ENCODE assay signal across 13 mouse cellular contexts in genomic region chr11:89105823-89106222, GRCm38 (mm10). TPM values are rescaled to one million over a fixed set of nuclear protein-coding genes. Genes with fewer than 3 reads are reported as not detected.
DNase-seq lines count a peak whose midpoint lies in the region; TF ChIP-seq lines count a peak whose summit lies in the region.
"Had no signal": no experiment of that assay in that cellular context is flagged by ENCODE, and none has a peak within 500 bp of the region (broad histone marks: within the 10 kb centered on the region; RNA-seq: fewer than 3 reads in every experiment).

No protein-coding gene starts in this region.

- intact Hi-C loops in heart, adult 2 months (cut with DNase I) = no loop called here
- intact Hi-C loops in heart, postnatal 25 days (cut with DNase I) = no loop called here
- intact Hi-C loops in heart, postnatal 14 days (cut with DNase I) = no loop called here

- peak; percentile 17; the same call in 1 of the 2 replicates for TF ChIP-seq CTCF in heart, adult 2 months (IDR thresholded peaks at IDR 0.05)

- H3K27ac ChIP-seq in heart, adult 2 months = no peak overlapping the region
- H3K27ac ChIP-seq: heart, embryonic 13.5 days; macrophage had no signal

- H3K4me3 ChIP-seq in heart, adult 2 months = no peak overlapping the region
- H3K4me3 ChIP-seq: heart, embryonic 13.5 days had no signal

- DNase-seq in heart, adult 2 months = no peak
- no peak for DNase-seq in heart, postnatal 25 days (ENCODE audit: low spot score)
- peak; percentile 39 to 57 for DNase-seq in spleen, postnatal 36 days (ENCODE audit: low spot score in 2 of 2)
- DNase-seq in spleen, adult 12 weeks (ENCODE audit: low spot score) = no peak
- DNase-seq in c-Kit-positive CD71-positive TER-119-positive erythroid progenitor cells, embryonic 14.5 days (ENCODE audit: low spot score) = peak; percentile 28
- peak; percentile 53 for DNase-seq in testis, postnatal 10 days (ENCODE audit: low spot score)
- no peak for DNase-seq in heart, postnatal 14 days
- no peak for DNase-seq in heart, adult 9 months (ENCODE audit: low spot score in 2 of 2)
- DNase-seq: kidney, postnatal 36 days had no signal

- 83% methylated on average over 11 of the region's 11 CpGs for WGBS in heart, adult 2 months

- H3K36me3 ChIP-seq in heart, adult 2 months (ENCODE audit: control insufficient read depth, insufficient read depth, low read length) = no peaks in the 10 kb centered on the region
- H3K36me3 ChIP-seq: heart, embryonic 13.5 days had no signal

- no peaks in the 10 kb centered on the region for H3K79me2 ChIP-seq in heart, adult 2 months (replicated peaks; ENCODE audit: control insufficient read depth, insufficient read depth, low read length)

- no peak for TF ChIP-seq EP300 in heart, adult 2 months (IDR thresholded peaks at IDR 0.05; ENCODE audit: insufficient read depth, low read depth, low read length)

- 0 out of 2 replicates have a peak, but pooled peaks cover 2% of the 10 kb centered on the region for H3K4me1 ChIP-seq in heart, adult 2 months (ENCODE audit: control insufficient read depth, insufficient read depth, low read length)

- no peak for TF ChIP-seq POLR2A in heart, adult 2 months (IDR thresholded peaks at IDR 0.05; ENCODE audit: insufficient read depth, low read depth, low read length)

- H3K9ac ChIP-seq in heart, adult 2 months (ENCODE audit: low read depth, low read length) = no peak overlapping the region
- H3K9ac ChIP-seq: heart, embryonic 13.5 days had no signal

- H3K27me3 ChIP-seq in heart, adult 2 months (ENCODE audit: control insufficient read depth, insufficient read depth, low read length) = no peaks in the 10 kb centered on the region
- H3K27me3 ChIP-seq: heart, embryonic 13.5 days had no signal

RNA-seq across cellular contexts. Expression of gene Gm525, which starts 32.2 kb away (rescaled TPM):
- not detected for total RNA-seq in heart, adult 2 months (2021)
- 0.27 TPM in 1 of 2 replicates, not detected in the other for polyA plus RNA-seq in heart, adult 2 months (2012; rRNA removed)
- total RNA-seq in heart, postnatal 25 days (2021) = not detected
- total RNA-seq in heart, postnatal 14 days (2021) = not detected
- total RNA-seq: left cerebral cortex, postnatal 36 days had no signal
- polyA plus RNA-seq: activated CD4-positive, CD25-positive, alpha-beta regulatory T cell, adult 4 months; heart, embryonic 13.5 days; macrophage had no signal

RNA-seq across cellular contexts. Expression of gene Dgke, which starts 39.2 kb away (rescaled TPM):
- total RNA-seq in heart, adult 2 months (2021) = 10 to 100 TPM in 1 of 2 experiments, 1 to 10 TPM in 1; 9.3 to 12.4 TPM
- polyA plus RNA-seq in heart, adult 2 months (2012; rRNA removed) = 5.6 and 8.2 TPM in 2 replicates
- total RNA-seq in heart, postnatal 25 days (2021) = 10 to 100 TPM in 1 of 2 experiments, 1 to 10 TPM in 1; 9.4 to 10.6 TPM
- 10 to 100 TPM; 11.8 to 12.3 TPM for total RNA-seq in heart, postnatal 14 days (2021)

Comparison
In these comparisons a context has a peak if more than half of its experiments do, and no peak if none do; other contexts are left out.
1. DNase-seq: peak in spleen, postnatal 36 days (2 of 2), c-Kit-positive CD71-positive TER-119-positive erythroid progenitor cells, embryonic 14.5 days (single experiment) and testis, postnatal 10 days (single experiment); none in heart, adult 2 months (0 of 2), heart, postnatal 25 days (single experiment), spleen, adult 12 weeks (single experiment), heart, postnatal 14 days (0 of 2) and heart, adult 9 months (0 of 2).